Mouse (Mus musculus) layer of hippocampus, postnatal 14 days (tissue): Measurements from ENCODE around the gene Rad54l2. TPM values are rescaled to one million over a fixed set of nuclear protein-coding genes. Genes with fewer than 3 reads are reported as not detected.
A peak's percentile ranks its signal among the peaks of the same experiment; 100 is the strongest.

Experiments
- DNase-seq, 2 experiments: peaks; one replicate each; pipeline ENCODE4 v3.0.0; 2021 to 2022; ENCODE audit warnings: low spot score in 2 of 2, mixed read lengths in 1 of 2
- total RNA-seq, 2 experiments: library from RNA; stranded (reverse); gene quantifications; 2 replicates each; pipeline ENCODE4 v1.2.3; 2021

Rad54l2 gene
- total RNA-seq, 2 experiments from 2014 or later, result 18.7 to 20.5 TPM

DNA sequence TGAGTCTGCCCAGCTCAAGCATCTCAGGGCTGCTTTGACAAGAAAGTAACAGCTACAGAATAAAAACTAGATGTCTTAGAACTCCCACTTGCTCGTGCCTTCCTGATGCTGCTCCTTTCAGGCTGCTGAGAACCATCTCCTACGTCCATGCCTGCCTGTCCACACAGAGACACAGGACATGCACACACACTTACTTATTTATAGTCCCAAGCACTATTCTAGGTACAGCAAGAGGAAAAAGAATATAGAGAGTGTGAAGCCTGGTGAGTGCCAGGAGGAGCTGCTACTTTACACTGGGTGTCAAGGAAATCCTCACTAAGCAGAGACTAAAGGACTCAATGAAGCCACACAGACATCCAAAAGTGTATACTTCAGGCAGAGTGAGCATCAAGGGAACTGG lies 34.7 kb downstream of the Rad54l2 start:
- no peak for DNase-seq

DNA sequence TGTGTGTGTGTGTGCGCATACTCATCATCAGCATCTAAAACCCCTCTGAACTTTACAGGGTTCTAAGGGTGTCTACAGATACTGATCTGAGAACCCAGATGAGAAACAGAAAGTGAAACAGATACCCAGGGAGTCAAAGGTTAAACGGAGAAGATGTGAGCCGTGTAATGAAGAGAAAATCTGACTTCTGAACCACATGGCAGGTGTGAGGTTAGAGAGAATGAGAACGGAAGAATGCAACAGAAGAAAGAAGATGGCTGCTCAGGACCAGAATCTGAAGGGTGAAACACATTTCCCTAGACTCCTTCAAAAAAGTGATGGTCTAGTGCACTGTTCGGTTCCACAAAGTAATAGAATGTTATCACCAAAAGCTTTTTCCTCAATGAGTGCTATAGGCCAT lies 36.9 kb downstream of the Rad54l2 start:
- DNase-seq, result no peak

DNA sequence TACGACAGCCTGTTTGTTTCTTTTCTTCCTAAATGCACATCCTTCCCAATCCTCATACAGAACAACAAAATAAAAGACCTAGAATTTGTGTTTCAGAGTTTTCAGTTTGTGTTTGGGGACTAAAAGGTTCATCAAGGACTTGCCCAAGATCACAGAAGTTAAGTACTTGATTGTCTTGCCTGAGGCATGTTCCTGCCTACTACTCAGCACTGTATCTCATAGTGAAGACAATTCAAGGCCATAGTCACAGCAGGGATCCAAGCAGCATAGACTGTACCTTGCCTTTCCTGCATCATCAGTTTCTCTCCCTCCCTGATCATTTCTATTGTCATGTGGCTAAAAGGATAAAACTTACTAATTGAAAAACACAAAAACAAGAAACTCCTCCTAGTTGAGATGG lies 49.0 kb downstream of the Rad54l2 start:
- DNase-seq, result no peak

DNA sequence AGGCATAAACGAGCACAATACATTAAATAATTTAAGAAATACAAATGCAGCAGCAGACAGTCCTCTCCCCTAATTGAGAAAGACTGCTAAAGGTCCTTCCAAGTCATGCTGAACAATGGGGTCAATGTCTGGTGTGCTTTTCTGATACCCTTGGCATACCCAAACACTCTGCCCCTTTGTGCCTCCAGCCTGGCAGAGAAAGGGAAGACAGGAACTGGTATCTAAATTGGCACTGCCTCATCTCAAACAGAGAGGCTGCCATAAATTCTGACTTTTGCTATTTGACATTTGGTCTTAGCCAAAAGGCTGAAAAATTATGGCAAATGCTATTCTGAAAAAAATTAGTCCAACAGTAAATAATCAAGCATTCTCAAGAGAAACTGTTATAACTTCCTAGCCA lies 49.9 kb downstream of the Rad54l2 start:
- DNase-seq, result no peak

DNA sequence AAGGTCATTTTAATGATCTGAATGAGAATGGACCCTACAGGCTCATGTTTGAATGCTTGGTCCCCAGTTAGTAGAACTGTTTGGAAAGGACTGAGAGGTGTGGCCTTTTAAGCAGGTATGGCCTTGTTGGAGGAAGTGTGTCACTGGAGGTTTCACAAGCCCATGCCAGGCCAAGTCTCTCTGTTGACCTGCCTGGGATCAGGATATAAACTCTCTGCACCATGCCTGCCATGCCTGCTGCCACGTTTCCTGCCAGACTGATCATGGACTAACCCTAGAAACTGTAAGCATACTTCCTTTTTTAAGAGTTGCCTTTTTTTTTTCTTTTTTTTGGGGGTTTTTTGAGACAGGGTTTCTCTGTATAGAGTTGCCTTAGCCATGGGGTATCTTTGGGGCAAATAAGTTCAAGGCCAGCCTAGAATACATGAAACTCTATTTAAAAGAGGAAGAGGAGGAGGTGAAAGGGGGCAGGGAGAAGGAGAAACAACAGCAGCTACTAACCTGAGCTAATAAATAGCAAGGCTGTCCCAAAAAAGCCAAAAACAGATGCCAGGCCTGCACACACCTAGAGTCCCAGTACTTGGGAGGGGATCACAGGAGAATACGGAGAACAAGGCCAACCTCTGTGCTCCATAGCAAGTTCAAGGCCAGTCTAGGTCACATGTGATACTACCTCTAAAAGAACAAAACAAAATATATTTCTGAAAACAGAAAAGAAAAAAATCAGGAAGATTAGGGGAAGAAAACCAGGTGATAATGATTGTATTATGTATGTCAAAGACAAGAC lies 50.6 kb downstream of the Rad54l2 start:
- DNase-seq, result no peak

DNA sequence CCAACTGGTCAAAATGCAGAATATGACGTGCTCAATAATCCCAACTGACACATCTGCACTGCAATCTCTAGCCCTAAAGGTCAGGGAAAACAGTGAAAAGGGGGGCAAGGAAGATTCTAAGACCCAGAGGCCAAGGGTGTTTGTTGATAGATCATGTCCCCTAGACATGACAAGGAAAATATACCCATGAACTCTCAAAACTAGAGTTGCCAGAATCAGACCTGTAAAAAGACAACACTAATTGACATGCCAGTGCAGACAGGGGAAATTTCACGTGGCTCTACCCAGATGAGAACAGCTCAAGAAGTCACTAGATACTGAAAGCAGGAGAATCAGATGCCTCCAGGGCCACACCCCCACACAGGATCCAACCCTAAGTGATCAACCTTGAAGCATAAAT lies 55.3 kb downstream of the Rad54l2 start:
- DNase-seq, result no peak

DNA sequence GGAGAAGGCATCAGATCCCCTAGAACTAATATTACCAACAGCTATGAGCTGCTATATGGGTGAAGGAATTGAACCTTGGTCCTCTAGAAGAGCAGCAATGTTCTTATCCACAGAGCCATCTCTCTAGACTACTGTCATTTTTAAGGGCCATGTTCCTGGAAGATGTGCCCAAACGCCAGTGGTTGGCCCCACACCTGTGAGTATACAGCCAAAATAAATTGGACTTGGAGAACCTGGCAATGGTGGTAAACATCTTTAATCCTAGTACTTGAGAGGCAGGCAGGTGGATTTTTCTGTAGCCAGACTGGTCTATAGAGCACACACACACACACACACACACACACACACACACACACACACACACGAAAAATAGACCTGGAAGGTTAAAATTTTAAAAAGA lies 59.6 kb downstream of the Rad54l2 start:
- no peak for DNase-seq

DNA sequence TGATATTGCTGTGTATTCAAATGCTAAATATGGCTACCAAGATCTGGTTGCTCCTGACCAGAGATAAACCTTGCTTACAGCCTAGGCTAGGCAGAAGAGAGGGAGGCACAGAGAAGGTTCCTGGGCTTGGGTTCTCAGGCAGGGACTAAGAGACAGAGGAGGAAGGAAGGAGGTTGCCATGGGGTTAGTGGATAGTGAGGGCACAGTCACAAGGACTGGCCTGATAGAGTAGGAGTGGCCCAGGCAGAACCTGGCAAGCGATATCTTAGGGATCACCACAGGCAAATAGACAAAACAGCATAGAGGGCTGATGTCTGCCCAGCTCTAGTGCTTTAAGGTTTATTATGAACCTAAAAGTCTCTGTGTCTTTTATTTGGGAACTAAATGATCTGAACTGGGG lies 62.1 kb downstream of the Rad54l2 start:
- DNase-seq, result no peak

DNA sequence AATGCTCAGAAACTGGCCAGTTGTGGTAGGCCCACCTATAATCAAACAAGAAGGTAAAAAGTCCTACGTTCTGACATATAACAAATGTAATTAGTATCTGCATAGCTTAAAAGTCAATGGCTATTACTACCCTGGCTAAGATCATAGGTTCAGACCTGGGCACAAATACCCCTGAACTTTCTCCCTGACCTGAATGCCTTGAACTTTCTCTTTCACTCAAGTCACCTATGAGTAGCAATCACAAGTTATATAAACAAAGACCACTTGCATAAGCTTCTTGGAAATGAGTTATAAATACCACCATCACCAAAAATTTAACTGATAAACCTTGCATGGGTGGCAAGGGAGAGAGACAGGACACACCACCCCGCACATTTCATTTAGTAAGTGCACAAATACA lies 63.6 kb downstream of the Rad54l2 start:
- DNase-seq, result no peak

DNA sequence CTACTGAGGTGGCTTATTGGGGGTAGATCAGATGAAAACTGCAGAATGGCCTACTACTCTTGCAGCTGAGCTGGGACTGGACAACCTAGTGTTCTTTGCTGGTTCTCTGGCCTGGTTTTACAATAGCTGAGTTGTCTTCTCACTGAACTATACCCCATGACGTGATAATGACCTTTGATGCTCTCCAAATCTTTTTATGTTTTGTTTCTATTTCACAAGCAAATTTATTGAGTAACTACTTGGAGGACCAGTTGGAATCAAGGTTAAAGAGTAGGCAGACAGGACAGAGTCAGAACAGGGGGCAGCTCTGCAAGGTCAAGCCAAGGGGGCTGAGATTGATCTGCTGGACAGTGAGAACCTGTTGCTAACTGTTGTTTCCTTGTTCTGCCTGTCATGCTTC lies 64.1 kb downstream of the Rad54l2 start:
- DNase-seq, result no peak

DNA sequence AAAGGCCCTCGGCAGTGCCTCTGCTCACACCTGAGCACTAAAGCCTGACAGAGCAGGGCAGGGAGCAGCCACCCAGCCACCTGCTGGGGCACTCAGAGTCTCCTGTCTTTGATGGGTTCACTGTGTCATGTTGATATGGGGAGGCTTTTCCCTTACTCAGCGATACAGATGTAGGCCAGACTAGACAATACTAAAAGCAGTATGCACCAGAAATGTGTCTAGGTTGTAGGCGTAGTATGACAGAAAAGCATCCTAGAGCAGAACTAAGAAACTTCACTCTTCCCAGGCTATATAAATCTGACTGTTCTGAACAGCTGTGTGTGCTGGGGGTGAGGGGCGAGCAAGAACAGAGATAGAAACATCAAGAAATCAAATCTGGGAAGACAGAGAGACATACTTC lies 72.3 kb downstream of the Rad54l2 start:
- no peak for DNase-seq

DNA sequence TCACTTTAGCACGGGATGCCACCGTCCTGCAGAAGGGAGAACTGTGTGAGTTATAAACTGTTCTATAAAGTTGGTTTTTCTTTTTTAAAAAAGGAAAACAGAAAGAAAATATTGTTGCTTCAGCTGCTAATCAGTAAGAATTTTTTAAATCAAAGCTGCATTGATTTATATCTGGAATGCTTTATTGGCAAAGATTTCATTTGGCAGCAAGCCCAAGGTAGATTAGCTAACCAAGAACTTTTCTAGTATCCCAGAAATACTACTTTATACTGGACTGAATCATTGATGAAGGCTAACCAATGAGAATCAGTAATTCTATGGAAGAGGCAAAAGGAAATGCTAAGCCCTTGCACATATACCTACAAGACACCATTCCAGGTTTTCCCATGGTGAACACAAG lies 72.8 kb downstream of the Rad54l2 start:
- no peak for DNase-seq

DNA sequence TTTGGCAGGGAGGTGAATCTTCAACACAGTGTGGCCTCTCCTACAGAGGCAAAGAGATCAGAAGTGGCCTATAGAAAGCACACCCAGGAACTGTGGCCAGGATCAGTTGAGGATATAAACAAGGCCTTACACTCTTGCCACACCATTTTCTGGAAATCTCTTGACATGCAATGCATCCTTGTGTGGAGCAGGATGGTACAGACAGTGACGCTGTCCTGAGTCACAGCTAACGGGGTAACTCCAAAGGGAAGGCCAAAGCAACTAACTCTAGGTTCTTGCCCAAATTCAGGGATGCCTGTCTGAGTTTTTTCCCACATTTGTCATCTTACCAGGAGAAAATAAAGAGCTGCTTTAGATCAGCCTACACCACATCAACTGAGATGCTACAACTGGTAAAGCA lies 76.5 kb downstream of the Rad54l2 start:
- no peak for DNase-seq

DNA sequence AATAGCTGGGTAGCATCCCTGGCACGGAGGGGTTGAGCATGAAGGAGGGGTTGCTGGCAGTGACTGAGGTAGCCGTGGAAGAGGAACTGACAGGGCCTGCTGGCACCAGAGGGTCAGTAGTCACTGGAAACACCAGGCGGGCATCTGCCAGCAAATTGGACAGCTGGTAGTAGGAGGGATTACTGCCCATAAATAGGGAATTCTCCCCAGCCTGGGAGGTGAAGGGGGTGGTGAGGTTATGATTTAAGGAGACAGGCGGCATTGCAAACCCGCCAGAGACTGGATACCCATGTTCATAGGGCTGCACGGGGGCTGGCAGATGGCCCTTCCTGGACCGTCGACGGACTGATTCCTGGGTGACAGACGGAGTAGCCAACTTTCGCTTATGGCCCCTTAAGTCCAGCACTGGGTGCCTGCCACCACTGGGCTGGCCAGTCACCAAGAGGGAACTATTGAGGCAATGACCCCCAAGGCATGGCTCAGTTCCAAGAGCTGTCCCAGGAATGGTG lies 96.0 kb downstream of the Rad54l2 start:
- DNase-seq, result no peak

DNA sequence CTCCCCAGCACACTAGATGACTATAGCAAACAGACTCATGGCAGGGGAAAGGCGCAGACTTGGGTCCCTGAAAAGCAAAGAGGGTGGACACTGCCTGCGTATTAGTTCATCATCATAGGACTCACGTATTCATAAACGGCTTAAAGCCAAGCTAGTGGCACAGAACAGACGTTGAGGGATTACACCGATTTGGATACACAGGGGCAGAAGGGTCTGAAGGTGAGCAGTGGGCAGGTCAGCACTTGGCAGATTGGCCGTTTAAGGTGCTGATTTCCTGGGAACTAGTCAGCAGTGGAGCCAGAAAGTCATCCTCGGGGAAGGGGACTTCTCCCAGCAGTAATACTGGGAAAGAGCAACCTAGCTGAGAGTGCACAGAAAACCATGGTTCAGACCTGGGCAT lies 100.2 kb downstream of the Rad54l2 start:
- no peak for DNase-seq

DNA sequence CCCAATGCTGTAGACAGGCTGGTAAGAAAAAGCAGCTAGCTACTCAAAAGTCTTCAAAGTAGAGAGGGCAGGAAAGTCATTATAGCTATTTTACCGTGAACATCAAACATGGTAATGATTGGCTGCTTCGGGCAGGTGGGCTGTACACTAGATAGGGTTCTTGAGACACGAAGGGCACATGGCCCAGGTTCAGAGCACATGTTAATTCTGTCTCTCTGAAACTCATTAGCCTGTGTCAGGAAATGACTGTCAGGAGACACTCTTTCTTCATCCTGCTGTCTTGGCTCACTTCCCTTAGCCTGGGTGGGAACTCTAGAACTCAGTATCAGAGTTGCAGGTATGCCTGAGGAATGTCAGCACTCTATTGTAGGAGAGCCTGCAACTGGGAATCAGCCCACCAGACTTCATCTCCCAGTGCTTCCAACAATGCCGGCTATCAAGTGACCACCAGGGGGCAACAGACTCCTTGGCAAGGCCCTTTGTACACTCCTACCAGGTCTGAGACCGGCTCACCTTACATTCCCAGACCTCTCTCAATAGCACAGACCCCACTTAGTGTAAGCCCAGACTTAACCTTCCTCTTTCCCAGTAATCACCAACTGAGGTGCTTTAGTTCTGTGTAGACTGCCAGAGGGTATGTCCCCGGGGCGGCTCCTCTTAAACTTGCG lies 101.9 kb downstream of the Rad54l2 start:
- peak; percentile 56 to 64 for DNase-seq

DNA sequence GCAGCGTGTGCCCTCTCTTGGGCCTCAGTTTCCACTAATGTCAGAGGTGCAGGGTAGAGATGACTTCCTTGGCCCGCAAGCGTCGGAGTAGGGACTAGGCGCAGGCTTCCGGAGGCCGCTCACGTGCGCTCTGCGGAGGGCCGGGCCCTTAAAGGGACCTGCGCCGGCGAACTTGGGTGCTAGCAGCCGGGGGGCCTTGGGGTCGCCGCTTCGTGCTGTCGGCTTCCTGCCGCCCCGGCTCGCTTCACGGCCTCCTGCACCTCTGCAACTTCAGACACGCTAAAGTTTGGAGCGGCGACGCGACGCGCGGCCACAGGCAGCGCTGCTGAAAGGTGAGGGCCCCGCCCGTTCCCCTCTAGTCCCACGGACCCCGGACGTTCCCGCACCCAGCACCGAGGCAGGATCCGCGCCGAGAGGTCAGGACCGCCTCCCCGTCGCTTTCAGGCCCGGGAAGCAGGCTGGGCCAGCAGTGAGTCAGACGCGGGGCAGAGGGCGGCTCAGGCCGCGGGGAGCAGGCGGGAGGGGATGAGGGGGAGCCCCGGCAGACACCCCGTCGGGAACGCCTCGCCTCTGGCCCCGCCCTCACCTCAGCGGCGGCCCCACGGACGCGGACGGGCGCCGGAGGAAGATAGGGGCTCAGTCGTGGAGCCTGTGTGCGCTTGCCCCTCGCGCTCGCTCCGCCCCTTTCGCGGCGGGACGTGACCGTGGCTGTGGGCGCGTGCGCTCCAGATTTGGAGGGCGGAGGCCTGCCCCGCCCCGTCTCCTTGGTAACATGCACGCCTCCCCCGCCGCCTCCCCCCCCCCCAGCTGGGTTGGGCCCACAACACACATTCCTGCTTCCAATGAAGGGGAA lies 103.5 kb downstream of the Rad54l2 start, which contains the start of gene Tex264:
Gene Tex264, minus strand, starts transcription at position 679 of the 853 bp plus-strand sequence.
- peak; percentile 68 to 86 for DNase-seq

DNA sequence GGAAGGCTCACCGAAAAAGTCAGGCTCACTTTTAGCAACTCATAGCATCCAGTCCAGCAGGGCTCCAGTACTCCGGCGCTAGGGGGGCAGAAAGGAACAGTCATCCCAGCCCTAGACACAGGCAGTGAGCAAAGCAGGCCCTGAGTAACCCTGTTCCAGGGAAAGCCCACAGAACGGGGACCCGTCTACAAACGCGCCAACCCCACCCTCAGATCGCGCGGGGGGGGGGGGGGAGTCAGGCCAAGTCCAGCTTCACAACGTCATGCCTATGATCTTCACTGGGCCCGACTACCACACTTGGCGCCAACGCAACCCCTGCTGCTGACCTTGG lies 104.1 kb downstream of the Rad54l2 start:
- no peak for DNase-seq

DNA sequence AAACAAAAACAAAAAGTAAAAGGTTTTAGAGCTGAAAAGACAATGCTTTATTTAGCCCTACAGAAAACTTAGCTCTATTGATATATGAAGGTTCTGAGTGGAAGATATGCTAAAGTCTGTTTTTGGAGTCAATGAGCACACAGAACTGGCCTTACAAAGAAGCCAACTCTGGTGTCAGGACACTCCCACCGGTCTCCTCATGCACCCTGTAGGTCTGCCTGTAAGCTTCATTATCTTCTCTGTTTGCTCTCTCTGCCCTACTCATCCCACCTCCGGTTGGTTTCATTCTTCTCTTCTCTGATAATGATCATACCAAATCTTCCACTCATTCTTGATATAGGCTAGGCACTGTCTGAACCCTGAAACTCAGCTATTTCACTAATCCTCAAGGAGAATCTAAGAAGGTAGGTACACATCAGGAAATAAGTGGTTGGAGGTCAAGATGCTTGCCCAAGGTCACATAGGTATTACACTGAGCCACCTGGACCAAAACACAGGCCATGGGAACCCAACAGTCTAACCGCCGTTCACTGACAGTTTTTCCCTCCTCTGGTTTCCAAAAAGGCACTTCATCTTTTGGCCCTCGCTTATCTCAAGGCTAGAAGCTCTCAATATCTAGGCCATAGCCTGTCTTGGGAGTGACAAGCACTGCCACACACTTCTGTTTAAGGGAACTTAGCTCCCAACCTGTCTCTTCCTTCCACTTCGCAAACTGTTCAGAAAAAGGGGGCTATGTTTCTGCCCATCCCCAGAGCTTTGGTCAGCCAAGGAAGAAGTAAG lies 104.7 kb downstream of the Rad54l2 start:
- DNase-seq, result no peak

DNA sequence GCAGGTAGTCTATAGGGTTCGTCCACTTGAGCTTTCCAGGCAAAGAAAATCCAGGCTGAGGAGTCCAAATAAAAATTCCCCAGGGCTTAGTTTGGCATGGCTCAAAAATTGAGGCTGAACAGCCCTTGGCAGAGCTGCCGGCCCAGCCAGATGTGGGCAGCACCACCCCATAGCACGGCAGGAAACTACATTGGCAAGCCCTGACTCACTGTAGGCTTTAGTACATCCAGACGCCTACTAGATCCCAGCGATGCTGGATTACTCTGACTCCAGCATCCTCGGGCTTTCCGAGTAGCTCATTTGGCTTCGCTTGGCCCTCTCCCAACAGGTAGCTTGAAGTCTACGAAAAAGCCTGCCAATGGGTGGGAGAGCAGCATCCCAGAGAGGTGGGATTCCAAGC lies 108.0 kb downstream of the Rad54l2 start:
- DNase-seq, result no peak

DNA sequence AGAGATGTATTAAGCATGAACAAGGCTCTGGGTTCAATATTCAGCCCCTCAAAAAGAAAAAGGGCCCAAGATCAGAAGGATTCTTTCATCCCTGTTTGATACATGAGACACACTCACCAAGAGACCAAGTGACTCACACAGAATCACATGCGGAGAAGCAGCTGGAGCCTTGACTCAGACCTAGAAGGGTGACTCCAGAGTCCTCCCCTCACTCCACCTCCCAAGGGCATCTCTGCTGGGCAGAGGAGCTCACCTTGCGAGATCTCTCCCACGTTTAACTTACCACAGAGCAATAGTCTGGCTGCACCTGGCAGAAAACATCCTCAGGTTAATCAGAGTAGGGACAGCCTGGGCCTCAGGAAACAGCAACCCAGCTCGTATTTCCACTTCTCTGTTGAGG lies 110.8 kb downstream of the Rad54l2 start:
- no peak for DNase-seq
